Mouse (Mus musculus): ENCODE data around the gene Tram2.

Tram2 gene

GRCm38 (mm10) chr1:21079217-21079773, at the start of gene Tram2:
Tram2 (minus strand) TSS chr1:21079229.
- in situ Hi-C loops (cut with MboI, MseI): loop anchor here (10.0 to 25.0 kb wide), 3 partner anchors 144 to 883 kb away; partner anchors contain the start of gene Kcnq5

GRCm38 (mm10) chr1:21124713-21125336, 45.8 kb upstream of the Tram2 start:
- in situ Hi-C loops (cut with MboI, MseI): no loop called here

- in situ Hi-C loops (cut with MboI, MseI): no loop called here
These were observed 24.8 kb upstream of the Tram2 start for GRCm38 (mm10) chr1:21103784-21104183.

- in situ Hi-C loops (cut with MboI, MseI): no loop called here
These were observed 22.4 kb upstream of the Tram2 start for GRCm38 (mm10) chr1:21101221-21102006.

GRCm38 (mm10) chr1:21100726-21101125, 21.7 kb upstream of the Tram2 start:
- in situ Hi-C loops (cut with MboI, MseI): no loop called here

GRCm38 (mm10) chr1:21097001-21097989, 18.3 kb upstream of the Tram2 start:
- in situ Hi-C loops (cut with MboI, MseI): loop anchor here (5.0 to 25.0 kb wide), 2 partner anchors 160 to 865 kb away; partner anchors contain the start of gene Kcnq5

GRCm38 (mm10) chr1:21094644-21095215, 15.7 kb upstream of the Tram2 start:
- in situ Hi-C loops (cut with MboI, MseI): loop anchor here (5.0 to 25.0 kb wide), 3 partner anchors 73 to 868 kb away; partner anchors contain the start of gene Kcnq5

- in situ Hi-C loops (cut with MboI, MseI): loop anchor here (5.0 to 25.0 kb wide), 2 partner anchors 78 to 873 kb away; partner anchors contain the start of gene Kcnq5
These were observed 10.7 kb upstream of the Tram2 start for GRCm38 (mm10) chr1:21089661-21090117.

GRCm38 (mm10) chr1:21086291-21086690, 7.3 kb upstream of the Tram2 start:
- in situ Hi-C loops (cut with MboI, MseI): loop anchor here (25.0 kb wide), 1 partner anchor 876 kb away; the partner anchor contains the start of gene Kcnq5

GRCm38 (mm10) chr1:21084661-21085060, 5.6 kb upstream of the Tram2 start:
- in situ Hi-C loops (cut with MboI, MseI): loop anchor here (25.0 kb wide), 1 partner anchor 878 kb away; the partner anchor contains the start of gene Kcnq5

GRCm38 (mm10) chr1:21080362-21080761, 1.3 kb upstream of the Tram2 start:
- in situ Hi-C loops (cut with MboI, MseI): loop anchor here (25.0 kb wide), 1 partner anchor 882 kb away; the partner anchor contains the start of gene Kcnq5

- in situ Hi-C loops (cut with MboI, MseI): loop anchor here (10.0 to 25.0 kb wide), 3 partner anchors 144 to 884 kb away; partner anchors contain the start of gene Kcnq5
These were observed 381 bp downstream of the Tram2 start for GRCm38 (mm10) chr1:21078481-21079214.

GRCm38 (mm10) chr1:21077619-21078018, 1.4 kb downstream of the Tram2 start:
- in situ Hi-C loops (cut with MboI, MseI): loop anchor here (10.0 to 25.0 kb wide), 3 partner anchors 143 to 885 kb away; partner anchors contain the start of gene Kcnq5

- in situ Hi-C loops (cut with MboI, MseI): loop anchor here (10.0 to 25.0 kb wide), 3 partner anchors 142 to 885 kb away; partner anchors contain the start of gene Kcnq5
These were observed 1.8 kb downstream of the Tram2 start for GRCm38 (mm10) chr1:21077191-21077590.

GRCm38 (mm10) chr1:21075986-21076495, 3.0 kb downstream of the Tram2 start:
- in situ Hi-C loops (cut with MboI, MseI): loop anchor here (10.0 to 25.0 kb wide), 3 partner anchors 141 to 886 kb away; partner anchors contain the start of gene Kcnq5

GRCm38 (mm10) chr1:21074231-21074630, 4.8 kb downstream of the Tram2 start:
- in situ Hi-C loops (cut with MboI, MseI): loop anchor here (10.0 kb wide), 2 partner anchors 139 to 259 kb away; no protein-coding TSS in a partner anchor

GRCm38 (mm10) chr1:21072875-21073444, 6.1 kb downstream of the Tram2 start:
- in situ Hi-C loops (cut with MboI, MseI): loop anchor here (10.0 kb wide), 2 partner anchors 138 to 258 kb away; no protein-coding TSS in a partner anchor

GRCm38 (mm10) chr1:21070658-21071057, 8.4 kb downstream of the Tram2 start:
- in situ Hi-C loops (cut with MboI, MseI): loop anchor here (10.0 kb wide), 2 partner anchors 136 to 256 kb away; no protein-coding TSS in a partner anchor

Data from regulatory T cell (primary cell).